Mouse (Mus musculus) kidney, embryonic 15.5 days (tissue): ENCODE measurements around the gene Grhl1. TPM values are rescaled to one million over a fixed set of nuclear protein-coding genes. Genes with fewer than 3 reads are reported as not detected.

ENCODE experiments used
- ATAC-seq: fragments of 200-750 bp; cut with Nextera tagmentation; replicated peaks from 2 replicates; pipeline ENCODE4 v1.8.0; 2017; ENCODE audit warnings: moderate TSS enrichment; ENCODE audit not compliant: low FRiP score
- H3K27ac ChIP-seq: fragments of 300-500 bp; sonication (generic); 2 replicates; pipeline ENCODE4 v1.5.1; 2015; ENCODE audit warnings: mild to moderate bottlenecking, inconsistent platforms
- H3K27me3 ChIP-seq: fragments of 300-500 bp; sonication (generic); 2 replicates; pipeline ENCODE4 v1.6.1; 2015; ENCODE audit warnings: inconsistent platforms
- H3K36me3 ChIP-seq: fragments of 300-500 bp; sonication (generic); 2 replicates; pipeline ENCODE4 v1.6.1; 2015; ENCODE audit warnings: inconsistent platforms
- H3K4me1 ChIP-seq: fragments of 300-500 bp; sonication (generic); 2 replicates; pipeline ENCODE4 v1.6.1; 2015; ENCODE audit warnings: inconsistent platforms
- H3K4me2 ChIP-seq: fragments of 300-500 bp; sonication (generic); 2 replicates; pipeline ENCODE4 v1.6.1; 2015; ENCODE audit warnings: moderate library complexity, mild to moderate bottlenecking, inconsistent platforms
- H3K4me3 ChIP-seq: fragments of 300-500 bp; sonication (generic); replicated peaks from 2 replicates; pipeline ENCODE4 v1.5.1; 2015; ENCODE audit warnings: mild to moderate bottlenecking, inconsistent platforms
- H3K9ac ChIP-seq: fragments of 300-500 bp; sonication (generic); 2 replicates; pipeline ENCODE4 v1.6.1; 2015; ENCODE audit warnings: mild to moderate bottlenecking, inconsistent platforms
- H3K9me3 ChIP-seq: fragments of 300-500 bp; sonication (generic); replicated peaks from 2 replicates; pipeline ENCODE4 v1.6.1; 2016; ENCODE audit warnings: inconsistent platforms
- WGBS: fragments of 180-500 bp; shearing (Covaris S2); methylation state at CpG from one replicate; pipeline ENCODE4 v1.1.7; 2015; ENCODE audit warnings: mixed read lengths; 5-methylcytosine and 5-hydroxymethylcytosine counted together
- polyA plus RNA-seq: library from polyadenylated mRNA; unstranded; fragments of >200 nt; fragmentation: Nextera tagmentation; extraction: Ambion mirVana; gene quantifications from 2 replicates; pipeline ENCODE4 v1.2.1, GENCODE M21; 2015

Grhl1 gene
- polyA plus RNA-seq, 1 experiment from 2014 or later = 1.9 TPM

- H3K4me1 ChIP-seq = peaks cover 27% of the 10 kb centered on the region
- ATAC-seq = peak; percentile 86
- H3K9ac ChIP-seq = peak overlapping the region; percentile 12; the same call in 1 of the 2 replicates
- no peaks in the 10 kb centered on the region for H3K9me3 ChIP-seq
- H3K4me3 ChIP-seq = peak overlapping the region; percentile 37
- no peaks in the 10 kb centered on the region for H3K27me3 ChIP-seq
- H3K4me2 ChIP-seq = peak overlapping the region; percentile 63
- H3K36me3 ChIP-seq = no peaks in the 10 kb centered on the region
- WGBS = 4% methylated on average over 22 of the region's 22 CpGs
- H3K27ac ChIP-seq = peak overlapping the region; percentile 66
Observed at GRCm38 (mm10) chr12:24592956-24593672, 21.0 kb downstream of the Grhl1 start.

- H3K9me3 ChIP-seq = no peaks in the 10 kb centered on the region
- no peaks in the 10 kb centered on the region for H3K36me3 ChIP-seq
- no peak overlapping the region for H3K27ac ChIP-seq
Observed at GRCm38 (mm10) chr12:24597376-24597775, 25.3 kb downstream of the Grhl1 start.

GRCm38 (mm10) chr12:24599366-24599895 is 27.3 kb downstream of the Grhl1 start:
- no peak overlapping the region for H3K4me3 ChIP-seq
- ATAC-seq = no peak
- no peaks in the 10 kb centered on the region for H3K36me3 ChIP-seq
- no peaks in the 10 kb centered on the region for H3K9me3 ChIP-seq
- no peak overlapping the region for H3K27ac ChIP-seq
- H3K4me2 ChIP-seq = no peak overlapping the region
- H3K9ac ChIP-seq = no peak overlapping the region
- no peaks in the 10 kb centered on the region for H3K27me3 ChIP-seq
- no peaks in the 10 kb centered on the region for H3K4me1 ChIP-seq
- 62% methylated on average over 8 of the region's 8 CpGs for WGBS

More at GRCm38 (mm10) chr12:24597376-24597775, 25.3 kb downstream of the Grhl1 start:
- Histone ChIP-seq H3K9ac (no peak overlapping the region), H3K4me2 (no peak overlapping the region), H3K4me3 (no peak overlapping the region), H3K4me1 (peaks cover 14% of the 10 kb centered on the region), H3K27me3 (no peaks in the 10 kb centered on the region)
- no peak for ATAC-seq
- 80% methylated on average over 6 of the region's 6 CpGs for WGBS

- 82% methylated on average over 7 of the region's 7 CpGs for WGBS
- Histone ChIP-seq H3K27ac (no peak overlapping the region), H3K4me1 (no peaks in the 10 kb centered on the region), H3K9ac (no peak overlapping the region), H3K36me3 (no peaks in the 10 kb centered on the region), H3K4me2 (no peak overlapping the region), H3K27me3 (no peaks in the 10 kb centered on the region), H3K4me3 (no peak overlapping the region), H3K9me3 (no peaks in the 10 kb centered on the region)
- ATAC-seq = no peak
Observed at GRCm38 (mm10) chr12:24600074-24600473, 28.0 kb downstream of the Grhl1 start.

GRCm38 (mm10) chr12:24600806-24601205 is 28.7 kb downstream of the Grhl1 start:
- H3K36me3 ChIP-seq = no peaks in the 10 kb centered on the region
- no peak overlapping the region for H3K9ac ChIP-seq
- ATAC-seq = peak; percentile 81
- H3K4me3 ChIP-seq = no peak overlapping the region
- H3K27ac ChIP-seq = no peak overlapping the region
- WGBS = 2% methylated on average over 9 of the region's 9 CpGs
- H3K9me3 ChIP-seq = no peaks in the 10 kb centered on the region
- H3K4me2 ChIP-seq = no peak overlapping the region
- H3K27me3 ChIP-seq = no peaks in the 10 kb centered on the region
- no peaks in the 10 kb centered on the region for H3K4me1 ChIP-seq

GRCm38 (mm10) chr12:24603266-24603665 is 31.2 kb downstream of the Grhl1 start:
- H3K9ac ChIP-seq = no peak overlapping the region
- H3K27me3 ChIP-seq = no peaks in the 10 kb centered on the region
- no peaks in the 10 kb centered on the region for H3K36me3 ChIP-seq
- H3K4me2 ChIP-seq = no peak overlapping the region
- H3K4me1 ChIP-seq = 0 out of 2 replicates have a peak, but pooled peaks cover 3% of the 10 kb centered on the region
- WGBS = 41% methylated on average over 2 of the region's 2 CpGs
- H3K4me3 ChIP-seq = no peak overlapping the region
- H3K9me3 ChIP-seq = no peaks in the 10 kb centered on the region
- no peak overlapping the region for H3K27ac ChIP-seq
- 0 out of 2 replicates have a peak, but pooled peaks have one; percentile 24 for ATAC-seq

GRCm38 (mm10) chr12:24606166-24606565 is 34.1 kb downstream of the Grhl1 start:
- WGBS = 67% methylated on average over 10 of the region's 10 CpGs
- H3K4me3 ChIP-seq = no peak overlapping the region
- H3K27ac ChIP-seq = no peak overlapping the region
- no peaks in the 10 kb centered on the region for H3K27me3 ChIP-seq
- no peak for ATAC-seq
- 0 out of 2 replicates have a peak, but pooled peaks cover 3% of the 10 kb centered on the region for H3K4me1 ChIP-seq
- no peaks in the 10 kb centered on the region for H3K9me3 ChIP-seq
- H3K9ac ChIP-seq = no peak overlapping the region
- H3K4me2 ChIP-seq = no peak overlapping the region
- H3K36me3 ChIP-seq = no peaks in the 10 kb centered on the region; the same call in 1 of the 2 replicates

- Histone ChIP-seq H3K9me3 (no peaks in the 10 kb centered on the region), H3K27me3 (no peaks in the 10 kb centered on the region), H3K4me1 (peaks cover 4% of the 10 kb centered on the region; the same call in 1 of the 2 replicates), H3K4me3 (no peak overlapping the region), H3K4me2 (no peak overlapping the region), H3K9ac (no peak overlapping the region), H3K27ac (no peak overlapping the region), H3K36me3 (no peaks in the 10 kb centered on the region; the same call in 1 of the 2 replicates)
- ATAC-seq = no peak
- 32% methylated on average over 6 of the region's 6 CpGs for WGBS
Observed at GRCm38 (mm10) chr12:24612591-24612990, 40.5 kb downstream of the Grhl1 start.

- no peak overlapping the region for H3K27ac ChIP-seq
- no peak overlapping the region for H3K4me3 ChIP-seq
- ATAC-seq = no peak
- H3K9ac ChIP-seq = no peak overlapping the region
- H3K4me2 ChIP-seq = no peak overlapping the region
- no peaks in the 10 kb centered on the region; the same call in 1 of the 2 replicates for H3K36me3 ChIP-seq
- H3K27me3 ChIP-seq = no peaks in the 10 kb centered on the region
- H3K9me3 ChIP-seq = no peaks in the 10 kb centered on the region
- peaks cover 4% of the 10 kb centered on the region; the same call in 1 of the 2 replicates for H3K4me1 ChIP-seq
- WGBS = 84% methylated on average over 17 of the region's 17 CpGs
Observed at GRCm38 (mm10) chr12:24614452-24615075, 42.5 kb downstream of the Grhl1 start.

GRCm38 (mm10) chr12:24615140-24615539 is 43.1 kb downstream of the Grhl1 start:
- H3K4me2 ChIP-seq = no peak overlapping the region
- no peaks in the 10 kb centered on the region; the same call in 1 of the 2 replicates for H3K36me3 ChIP-seq
- no peak for ATAC-seq
- H3K9ac ChIP-seq = no peak overlapping the region
- H3K4me3 ChIP-seq = no peak overlapping the region
- H3K27me3 ChIP-seq = no peaks in the 10 kb centered on the region
- H3K9me3 ChIP-seq = no peaks in the 10 kb centered on the region
- WGBS = 54% methylated on average over 3 of the region's 3 CpGs
- peaks cover 5% of the 10 kb centered on the region; the same call in 1 of the 2 replicates for H3K4me1 ChIP-seq
- no peak overlapping the region for H3K27ac ChIP-seq

- no peak overlapping the region for H3K4me3 ChIP-seq
- H3K9ac ChIP-seq = no peak overlapping the region
- 81% methylated on average over 4 of the region's 4 CpGs for WGBS
- H3K9me3 ChIP-seq = no peaks in the 10 kb centered on the region
- no peak for ATAC-seq
- no peaks in the 10 kb centered on the region for H3K36me3 ChIP-seq
- no peaks in the 10 kb centered on the region for H3K27me3 ChIP-seq
- peaks cover 6% of the 10 kb centered on the region; the same call in 1 of the 2 replicates for H3K4me1 ChIP-seq
- no peak overlapping the region for H3K4me2 ChIP-seq
- H3K27ac ChIP-seq = no peak overlapping the region
Observed at GRCm38 (mm10) chr12:24619436-24619835, 47.4 kb downstream of the Grhl1 start.
